Mouse (Mus musculus) ES-E14 (cell line): Measurements from ENCODE around the gene Dmpk. TPM values are rescaled to one million over a fixed set of nuclear protein-coding genes. Genes with fewer than 3 reads are reported as not detected.
A peak's percentile ranks its signal among the peaks of the same experiment; 100 is the strongest.

Experiments
- DNase-seq: peaks from one replicate; pipeline ENCODE4 v3.0.0-alpha.2; 2013; ENCODE audit warnings: low read depth, low spot score
- H3K27ac ChIP-seq: 2 replicates; pipeline ENCODE4 v1.5.1; 2012; ENCODE audit warnings: low read depth, mild to moderate bottlenecking, low read length, moderate library complexity, mixed read lengths; ENCODE audit not compliant: poor library complexity, insufficient read depth, severe bottlenecking
- H3K36me3 ChIP-seq: 2 replicates; pipeline ENCODE4 v1.6.1; 2012; ENCODE audit warnings: mild to moderate bottlenecking, low read length, moderate library complexity, mixed read lengths; ENCODE audit not compliant: control insufficient read depth, poor library complexity, insufficient read depth, severe bottlenecking
- H3K4me1 ChIP-seq, 2 experiments: fragments of 150-350 bp in 1 of 2; sonication (generic) in 1 of 2; 2 replicates each; pipeline ENCODE4 v1.6.1; 2012; ENCODE audit warnings: low read length in 2 of 2, mild to moderate bottlenecking in 1 of 2, mixed read lengths in 1 of 2; ENCODE audit not compliant: control insufficient read depth in 2 of 2, insufficient read depth in 2 of 2, poor library complexity in 1 of 2
- H3K4me3 ChIP-seq, 2 experiments: fragments of 150-350 bp in 1 of 2; sonication (generic) in 1 of 2; 2 replicates each; pipeline ENCODE4 v1.5.1; 2012; ENCODE audit warnings: low read length in 2 of 2, low read depth in 1 of 2, mild to moderate bottlenecking in 1 of 2, mixed read lengths in 1 of 2; ENCODE audit not compliant: insufficient read depth in 1 of 2, poor library complexity in 1 of 2, severe bottlenecking in 1 of 2
- H3K9ac ChIP-seq: 2 replicates; pipeline ENCODE4 v1.6.1; 2012; ENCODE audit warnings: low read depth, mild to moderate bottlenecking, low read length, mixed read lengths; ENCODE audit not compliant: poor library complexity, insufficient read depth, severe bottlenecking
- H3K9me3 ChIP-seq: fragments of 150-350 bp; sonication (generic); 2 replicates; pipeline ENCODE4 v1.6.1; 2012; ENCODE audit warnings: low read depth, mild to moderate bottlenecking, low read length; ENCODE audit not compliant: control insufficient read depth, insufficient read depth
- CHD2 ChIP-seq: IDR thresholded peaks from 2 replicates; pipeline ENCODE4 v1.6.1; 2014; ENCODE audit warnings: mild to moderate bottlenecking, low read depth, low read length, inconsistent platforms
- HCFC1 ChIP-seq: IDR thresholded peaks from 2 replicates; pipeline ENCODE4 v1.6.1; 2012; ENCODE audit warnings: low read length, inconsistent platforms, borderline replicate concordance; ENCODE audit not compliant: insufficient read depth
- MAFK ChIP-seq: IDR thresholded peaks from 2 replicates; pipeline ENCODE4 v1.6.1; 2014; ENCODE audit warnings: mild to moderate bottlenecking, low read depth, low read length, inconsistent platforms; ENCODE audit not compliant: insufficient read depth
- ZC3H11A ChIP-seq: IDR thresholded peaks from 2 replicates; pipeline ENCODE4 v1.6.1; 2012; ENCODE audit warnings: low read depth, mild to moderate bottlenecking, inconsistent platforms, low read length, borderline replicate concordance
- ZNF384 ChIP-seq: IDR thresholded peaks from 2 replicates; pipeline ENCODE4 v1.6.1; 2012; ENCODE audit warnings: low read depth, low read length, inconsistent platforms
- in situ Hi-C, 2 experiments: fragments of 600-800 bp; cut with MboI; formaldehyde crosslinking; loops; one replicate each; pipeline ENCODE4 v1.15.1; 2025; ENCODE audit warnings: low sequenced_read_pairs in 2 of 2, inconsistent platforms in 1 of 2; ENCODE audit not compliant: unreplicated experiment in 2 of 2
- total RNA-seq: library from RNA; depleted of rRNA; stranded (reverse); fragments of 300-350 nt; gene quantifications from 2 replicates; pipeline ENCODE4 v1.2.3, GENCODE M21; 2012

Dmpk gene
- total RNA-seq, 1 experiment: 32.6 TPM

- Histone ChIP-seq H3K27ac (no peak overlapping the region), H3K4me3 (no peak overlapping the region), H3K9ac (peak overlapping the region; percentile 17; the same call in 1 of the 2 replicates), H3K4me1 (peaks cover 0 to 33% of the 10 kb centered on the region in 2 experiments; a peak in 3 of 4 replicates), H3K36me3 (peaks cover 41% of the 10 kb centered on the region), H3K9me3 (no peaks in the 10 kb centered on the region)
- in situ Hi-C loops: no loop called here
- TF ChIP-seq MAFK (no peak), HCFC1 (no peak), ZC3H11A (no peak), CHD2 (no peak), ZNF384 (no peak)
- no peak for DNase-seq
Observed at GRCm38 (mm10) chr7:19080451-19080950, 3.1 kb upstream of the Dmpk start.

GRCm38 (mm10) chr7:19082171-19082570 lies 1.5 kb upstream of the Dmpk start:
- DNase-seq: no peak
- Histone ChIP-seq H3K4me3 (no peak overlapping the region), H3K9me3 (no peaks in the 10 kb centered on the region), H3K27ac (no peak overlapping the region), H3K9ac (no peak overlapping the region), H3K4me1 (peaks cover 1 to 45% of the 10 kb centered on the region in 2 experiments; a peak in 3 of 4 replicates), H3K36me3 (peaks cover 41% of the 10 kb centered on the region)
- TF ChIP-seq ZC3H11A: no peak
- no peak for TF ChIP-seq HCFC1
- no peak for TF ChIP-seq ZNF384
- no peak for TF ChIP-seq CHD2
- no peak for TF ChIP-seq MAFK
- in situ Hi-C loops: no loop called here

GRCm38 (mm10) chr7:19083096-19083495 lies 553 bp upstream of the Dmpk start:
- Histone ChIP-seq H3K9ac (no peak overlapping the region), H3K36me3 (peaks cover 42% of the 10 kb centered on the region), H3K27ac (no peak overlapping the region), H3K4me1 (peaks cover 1 to 39% of the 10 kb centered on the region in 2 experiments; a peak in 2 of 4 replicates), H3K4me3 (no peak overlapping the region), H3K9me3 (no peaks in the 10 kb centered on the region)
- DNase-seq: no peak
- in situ Hi-C loops: no loop called here
- TF ChIP-seq ZC3H11A (no peak), MAFK (no peak), HCFC1 (no peak), CHD2 (no peak), ZNF384 (no peak)

GRCm38 (mm10) chr7:19084277-19084771 lies 675 bp downstream of the Dmpk start:
- no peak overlapping the region for H3K9ac ChIP-seq
- H3K4me3 ChIP-seq: no peak overlapping the region
- DNase-seq: no peak
- peaks cover 1 to 39% of the 10 kb centered on the region in 2 experiments; a peak in 2 of 4 replicates for H3K4me1 ChIP-seq
- no peak overlapping the region for H3K27ac ChIP-seq
- TF ChIP-seq MAFK: no peak
- no peak for TF ChIP-seq ZNF384
- no peak for TF ChIP-seq ZC3H11A
- no peak for TF ChIP-seq CHD2
- TF ChIP-seq HCFC1: no peak
- in situ Hi-C loops: no loop called here
- H3K9me3 ChIP-seq: no peaks in the 10 kb centered on the region
- H3K36me3 ChIP-seq: peaks cover 36% of the 10 kb centered on the region
